Mouse (Mus musculus) frontal cortex, postnatal 25 days (tissue): Measurements from ENCODE around the gene Gale.

Experiments
- DNase-seq, 2 experiments: peaks; one replicate each; pipeline ENCODE4 v3.0.0; 2022; ENCODE audit warnings: low spot score in 2 of 2

Gale gene

GRCm38 (mm10) chr4:136016059-136016602 lies 52.6 kb downstream of the Gale start:
- no peak for DNase-seq
